ENCODE assay signal across 25 mouse cellular contexts in the genomic region with DNA sequence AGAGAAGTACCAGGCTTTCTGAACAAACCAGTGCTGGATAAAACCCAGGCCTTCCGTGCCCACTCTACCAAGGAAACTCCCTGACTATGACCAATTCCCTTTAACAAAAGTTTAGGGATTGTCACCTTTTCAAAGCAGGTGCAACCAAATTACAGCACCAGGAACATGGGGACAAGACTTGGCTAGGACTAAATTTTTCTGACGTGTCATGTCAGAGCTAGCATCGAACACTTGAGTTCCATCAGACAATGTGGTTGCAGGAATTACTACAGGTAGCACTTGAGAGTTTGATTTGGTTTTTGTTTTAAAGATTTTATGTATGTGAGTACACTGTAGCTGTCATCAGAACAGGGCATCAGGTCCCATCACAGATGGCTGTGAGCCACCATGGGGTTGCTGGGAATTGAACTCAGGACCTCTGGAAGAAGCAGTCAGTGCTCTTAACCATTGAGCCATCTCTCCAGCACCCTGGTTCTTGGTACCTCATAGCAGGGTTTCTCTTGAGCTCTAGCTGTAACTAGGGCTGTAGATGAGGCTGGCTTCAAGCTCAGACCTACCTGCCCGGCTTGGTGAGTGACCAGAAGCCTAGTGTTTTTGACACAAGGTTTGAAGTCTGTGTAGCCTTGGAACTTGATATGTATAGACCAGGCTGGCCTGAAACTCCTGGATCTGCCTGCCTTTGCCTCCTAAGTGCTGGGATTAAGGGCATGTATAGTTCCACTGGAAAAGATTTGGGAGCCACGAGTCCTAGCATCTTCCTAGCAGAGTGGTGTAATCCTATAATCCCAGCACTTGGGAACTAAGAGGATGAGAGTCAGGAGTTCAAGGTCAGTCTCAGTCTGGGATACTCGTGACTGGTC. TPM values are rescaled to one million over a fixed set of nuclear protein-coding genes. Genes with fewer than 3 reads are reported as not detected.
DNase-seq lines count a peak whose midpoint lies in the region; ATAC-seq and TF ChIP-seq lines count a peak whose summit lies in the region.
"Had no signal": no experiment of that assay in that cellular context is flagged by ENCODE, and none has a peak within 500 bp of the region (broad histone marks: within the 10 kb centered on the region; RNA-seq: fewer than 3 reads in every experiment).

No protein-coding gene starts in this region.

- H3K9me3 ChIP-seq in heart, embryonic 10.5 days: no peaks in the 10 kb centered on the region
- no peaks in the 10 kb centered on the region for H3K9me3 ChIP-seq in MEL (replicated peaks; ENCODE audit: insufficient read depth, low read length)
- H3K9me3 ChIP-seq in liver, embryonic 14.5 days (ENCODE audit: control insufficient read depth, low read length): no peaks in the 10 kb centered on the region
- H3K9me3 ChIP-seq in midbrain, embryonic 10.5 days (replicated peaks): no peaks in the 10 kb centered on the region
- H3K9me3 ChIP-seq: embryonic facial prominence, embryonic 13.5 days; heart, embryonic 12.5 days; hindbrain, embryonic 15.5 days; limb, embryonic 13.5 days; neural tube, embryonic 15.5 days had no signal

- 71% methylated on average over 6 of the region's 6 CpGs for WGBS in heart, embryonic 10.5 days
- 72% methylated on average over 6 of the region's 6 CpGs for WGBS in liver, embryonic 14.5 days (ENCODE audit: insufficient replicate concordance)
- 78% methylated on average over 6 of the region's 6 CpGs for WGBS in midbrain, embryonic 10.5 days

- no peak; a peak in 1 of 4 replicates for TF ChIP-seq POLR2A in MEL (IDR thresholded peaks at IDR 0.05; ENCODE audit: control insufficient read depth in 1 of 2, insufficient read depth in 1 of 2, low read depth in 1 of 2, low read length in 2 of 2, poor library complexity in 1 of 2)

- no peak for TF ChIP-seq RAD21 in MEL (IDR thresholded peaks at IDR 0.05; ENCODE audit: low read depth, low read length)

- H3K4me2 ChIP-seq in liver, embryonic 14.5 days (ENCODE audit: low read depth): peak overlapping the region; percentile 32
- H3K4me2 ChIP-seq: embryonic facial prominence, embryonic 13.5 days; heart, embryonic 12.5 days; hindbrain, embryonic 15.5 days; limb, embryonic 13.5 days; neural tube, embryonic 15.5 days had no signal

- H3K79me2 ChIP-seq in MEL (ENCODE audit: control insufficient read depth, insufficient read depth, low read length, poor library complexity): peaks cover 19% of the 10 kb centered on the region

- H3K4me3 ChIP-seq in heart, embryonic 10.5 days: no peak overlapping the region
- H3K4me3 ChIP-seq in MEL (ENCODE audit: control insufficient read depth in 1 of 2, insufficient read depth in 1 of 2, low read depth in 2 of 2, low read length in 2 of 2): no peak overlapping the region
- peak overlapping the region in 1 of 2 experiments; percentile 13; a peak in 2 of 4 replicates for H3K4me3 ChIP-seq in liver, embryonic 14.5 days (ENCODE audit: insufficient read depth in 1 of 2, low read depth in 2 of 2, low read length in 2 of 2)
- no peak overlapping the region for H3K4me3 ChIP-seq in midbrain, embryonic 10.5 days
- H3K4me3 ChIP-seq: embryonic facial prominence, embryonic 13.5 days; heart, embryonic 12.5 days; hindbrain, embryonic 15.5 days; limb, embryonic 13.5 days; neural tube, embryonic 15.5 days had no signal

- DNase-seq in heart, embryonic 10.5 days (ENCODE audit: low spot score): no peak
- no peak for DNase-seq in heart, postnatal 4 days
- DNase-seq in A20 (ENCODE audit: low read depth, low spot score) (peak; percentile 60), MEL (ENCODE audit: low read depth, low spot score) (no peak)
- no peak for DNase-seq in liver, embryonic 14.5 days (ENCODE audit: low read depth in 3 of 3, low spot score in 3 of 3)
- no peak for DNase-seq in spleen, adult 18-20 months
- no peak for DNase-seq in midbrain, embryonic 10.5 days (ENCODE audit: low spot score)
- DNase-seq in layer of hippocampus, postnatal 14 days (ENCODE audit: low spot score in 2 of 2): no peak
- DNase-seq: adrenal gland, adult 8-10 months; forebrain, postnatal 0 days; gastrocnemius, postnatal 36 days; heart, postnatal 36 days; midbrain, embryonic 14.5 days; right cerebral cortex, postnatal 4 days had no signal

- no peak for ATAC-seq in liver, embryonic 14.5 days (ENCODE audit: insufficient read depth)
- ATAC-seq: forebrain, postnatal 0 days; intestine, embryonic 16.5 days; lung, postnatal 0 days had no signal

- 0 out of 2 replicates have a peak overlapping the region, but pooled peaks have one; percentile 3 for H3K27ac ChIP-seq in heart, embryonic 10.5 days
- H3K27ac ChIP-seq in MEL (ENCODE audit: control insufficient read depth, low read depth, low read length): peak overlapping the region; percentile 72; the same call in 1 of the 2 replicates
- peak overlapping the region; percentile 92 for H3K27ac ChIP-seq in liver, embryonic 14.5 days
- H3K27ac ChIP-seq in midbrain, embryonic 10.5 days (replicated peaks): no peak overlapping the region
- H3K27ac ChIP-seq: embryonic facial prominence, embryonic 13.5 days; hindbrain, embryonic 15.5 days; limb, embryonic 13.5 days; neural tube, embryonic 15.5 days had no signal

- H3K9ac ChIP-seq in MEL (ENCODE audit: control insufficient read depth, low read depth, low read length, poor library complexity, severe bottlenecking): no peak overlapping the region
- H3K9ac ChIP-seq in liver, embryonic 14.5 days (replicated peaks): peak overlapping the region; percentile 15
- H3K9ac ChIP-seq: embryonic facial prominence, embryonic 13.5 days; forebrain, postnatal 0 days; heart, embryonic 12.5 days; hindbrain, embryonic 15.5 days; limb, embryonic 13.5 days; neural tube, embryonic 15.5 days had no signal

- no peak for TF ChIP-seq CTCF in MEL (IDR thresholded peaks at IDR 0.05 in 2 of 3, conservative IDR thresholded peaks at IDR 0.05 in 1 of 3; ENCODE audit: control insufficient read depth in 1 of 3, insufficient read depth in 1 of 3, low read depth in 2 of 3, low read length in 3 of 3, poor library complexity in 1 of 3, severe bottlenecking in 1 of 3)
- no peak for TF ChIP-seq CTCF in liver, embryonic 14.5 days (IDR thresholded peaks at IDR 0.05; ENCODE audit: low read depth)

- peaks cover 14% of the 10 kb centered on the region for H3K4me1 ChIP-seq in heart, embryonic 10.5 days
- H3K4me1 ChIP-seq in MEL (ENCODE audit: control insufficient read depth in 1 of 2, insufficient read depth in 2 of 2, low read length in 2 of 2): peaks cover 4 to 43% of the 10 kb centered on the region in 2 experiments; a peak in 3 of 4 replicates
- H3K4me1 ChIP-seq in liver, embryonic 14.5 days (replicated peaks; ENCODE audit: control insufficient read depth in 2 of 2, insufficient read depth in 2 of 2, low read length in 1 of 2): peaks cover 51 to 65% of the 10 kb centered on the region in 2 experiments
- peaks cover 29% of the 10 kb centered on the region for H3K4me1 ChIP-seq in midbrain, embryonic 10.5 days

- H3K36me3 ChIP-seq in heart, embryonic 10.5 days: peaks cover 32% of the 10 kb centered on the region
- H3K36me3 ChIP-seq in MEL (ENCODE audit: control insufficient read depth in 1 of 2, insufficient read depth in 2 of 2, low read length in 2 of 2): peaks cover 0 to 49% of the 10 kb centered on the region in 2 experiments; a peak in 2 of 4 replicates
- H3K36me3 ChIP-seq in liver, embryonic 14.5 days (replicated peaks; ENCODE audit: control insufficient read depth, insufficient read depth, low read depth): peaks cover 51% of the 10 kb centered on the region
- peaks cover 30% of the 10 kb centered on the region for H3K36me3 ChIP-seq in midbrain, embryonic 10.5 days

- TF ChIP-seq EP300 in MEL (IDR thresholded peaks at IDR 0.05; ENCODE audit: low read depth in 1 of 2, low read length in 2 of 2): no peak
- TF ChIP-seq EP300 in liver, embryonic 14.5 days (IDR thresholded peaks at IDR 0.05; ENCODE audit: low read depth): 0 out of 2 replicates have a peak, but pooled peaks have one; percentile 29

- no peaks in the 10 kb centered on the region for H3K27me3 ChIP-seq in heart, embryonic 10.5 days (ENCODE audit: insufficient read depth, poor library complexity, severe bottlenecking)
- H3K27me3 ChIP-seq in MEL (ENCODE audit: control insufficient read depth in 1 of 2, insufficient read depth in 2 of 2, low read length in 2 of 2): no peaks in the 10 kb centered on the region
- H3K27me3 ChIP-seq in liver, embryonic 14.5 days (ENCODE audit: control insufficient read depth, insufficient read depth, low read length): no peaks in the 10 kb centered on the region
- H3K27me3 ChIP-seq in midbrain, embryonic 10.5 days (ENCODE audit: low read depth, poor library complexity, severe bottlenecking): no peaks in the 10 kb centered on the region
- H3K27me3 ChIP-seq: embryonic facial prominence, embryonic 13.5 days; heart, embryonic 12.5 days; hindbrain, embryonic 15.5 days; limb, embryonic 13.5 days; neural tube, embryonic 15.5 days had no signal

RNA-seq across cellular contexts. Expression of a gene that starts 5.9 kb away (rescaled TPM):
- polyA plus RNA-seq in heart, embryonic 10.5 days (2016; fragmentation: Nextera tagmentation; extraction: Ambion mirVana): 28.7 and 31.4 TPM in 2 replicates
- total RNA-seq in heart, postnatal 4 days (2021): 10 to 100 TPM; 74.0 to 77.0 TPM
- total RNA-seq in MEL (2012; rRNA removed): 27.8 and 30.6 TPM in 2 replicates
- polyA plus RNA-seq in MEL (2012; ENCODE audit: insufficient read depth in 1 of 2, insufficient read length in 2 of 2, low read depth in 1 of 2, low replicate concordance in 2 of 2, missing spikeins in 1 of 2): 10 to 100 TPM in 1 of 2 experiments, not detected in 1; 52.1 TPM
- polyA plus RNA-seq in liver, embryonic 14.5 days (2012; rRNA removed): 61.4 and 64.5 TPM in 2 replicates
- polyA plus RNA-seq in liver, embryonic 14.5 days (2014; fragmentation: Nextera tagmentation; extraction: Ambion mirVana): 60.4 and 69.9 TPM in 2 replicates
- 27.2 and 33.8 TPM in 2 replicates for polyA plus RNA-seq in midbrain, embryonic 10.5 days (2016; fragmentation: Nextera tagmentation; extraction: Ambion mirVana)
- total RNA-seq in layer of hippocampus, postnatal 14 days (2021): 1 to 10 TPM; 3.1 to 6.0 TPM

RNA-seq across cellular contexts. Expression of a gene that starts 53.0 kb away (rescaled TPM):
- not detected in 2 replicates for polyA plus RNA-seq in heart, embryonic 10.5 days (2016; fragmentation: Nextera tagmentation; extraction: Ambion mirVana)
- total RNA-seq in heart, postnatal 4 days (2021): not detected
- total RNA-seq in MEL (2012; rRNA removed): 0.31 and 0.88 TPM in 2 replicates
- polyA plus RNA-seq in MEL (2012; ENCODE audit: insufficient read depth in 1 of 2, insufficient read length in 2 of 2, low read depth in 1 of 2, low replicate concordance in 2 of 2, missing spikeins in 1 of 2): 1 to 10 TPM in 1 of 2 experiments, not detected in 1; 2.7 TPM
- polyA plus RNA-seq in liver, embryonic 14.5 days (2012; rRNA removed): not detected in 2 replicates
- not detected in 2 replicates for polyA plus RNA-seq in liver, embryonic 14.5 days (2014; fragmentation: Nextera tagmentation; extraction: Ambion mirVana)
- polyA plus RNA-seq in midbrain, embryonic 10.5 days (2016; fragmentation: Nextera tagmentation; extraction: Ambion mirVana): not detected in 2 replicates
- total RNA-seq in layer of hippocampus, postnatal 14 days (2021): not detected
- total RNA-seq: adrenal gland, adult 8-10 months; forebrain, postnatal 0 days; gastrocnemius, postnatal 36 days; heart, postnatal 36 days; layer of hippocampus, postnatal 25 days; left cerebral cortex, postnatal 10 days had no signal
- polyA plus RNA-seq: C2C12; embryonic facial prominence, embryonic 13.5 days; forebrain, postnatal 0 days; heart, embryonic 12.5 days; hindbrain, embryonic 15.5 days; intestine, embryonic 16.5 days; kidney, embryonic 16.5 days; limb, embryonic 13.5 days; lung, postnatal 0 days; midbrain, embryonic 14.5 days; neural tube, embryonic 15.5 days had no signal

RNA-seq across cellular contexts. Expression of a gene that starts 53.1 kb away (rescaled TPM):
- 13.6 and 14.4 TPM in 2 replicates for polyA plus RNA-seq in heart, embryonic 10.5 days (2016; fragmentation: Nextera tagmentation; extraction: Ambion mirVana)
- total RNA-seq in heart, postnatal 4 days (2021): 10 to 100 TPM; 15.6 to 16.1 TPM
- 8.0 and 9.4 TPM in 2 replicates for total RNA-seq in MEL (2012; rRNA removed)
- polyA plus RNA-seq in MEL (2012; ENCODE audit: insufficient read depth in 1 of 2, insufficient read length in 2 of 2, low read depth in 1 of 2, low replicate concordance in 2 of 2, missing spikeins in 1 of 2): 10 to 100 TPM; 30.7 to 53.8 TPM
- 3.3 and 3.6 TPM in 2 replicates for polyA plus RNA-seq in liver, embryonic 14.5 days (2012; rRNA removed)
- polyA plus RNA-seq in liver, embryonic 14.5 days (2014; fragmentation: Nextera tagmentation; extraction: Ambion mirVana): 2.3 and 2.9 TPM in 2 replicates
- 18.8 and 19.9 TPM in 2 replicates for polyA plus RNA-seq in midbrain, embryonic 10.5 days (2016; fragmentation: Nextera tagmentation; extraction: Ambion mirVana)
- 10 to 100 TPM; 43.7 to 44.9 TPM for total RNA-seq in layer of hippocampus, postnatal 14 days (2021)

RNA-seq across cellular contexts. Expression of a gene that starts 55.7 kb away (rescaled TPM):
- 1.3 and 1.5 TPM in 2 replicates for polyA plus RNA-seq in heart, embryonic 10.5 days (2016; fragmentation: Nextera tagmentation; extraction: Ambion mirVana)
- total RNA-seq in heart, postnatal 4 days (2021): not detected
- 2.3 and 2.5 TPM in 2 replicates for total RNA-seq in MEL (2012; rRNA removed)
- 1 to 10 TPM in 1 of 2 experiments, not detected in 1; 4.5 TPM for polyA plus RNA-seq in MEL (2012; ENCODE audit: insufficient read depth in 1 of 2, insufficient read length in 2 of 2, low read depth in 1 of 2, low replicate concordance in 2 of 2, missing spikeins in 1 of 2)
- polyA plus RNA-seq in liver, embryonic 14.5 days (2012; rRNA removed): 0.09 TPM in 1 of 2 replicates, not detected in the other
- not detected in 2 replicates for polyA plus RNA-seq in liver, embryonic 14.5 days (2014; fragmentation: Nextera tagmentation; extraction: Ambion mirVana)
- 1.1 and 1.3 TPM in 2 replicates for polyA plus RNA-seq in midbrain, embryonic 10.5 days (2016; fragmentation: Nextera tagmentation; extraction: Ambion mirVana)
- total RNA-seq in layer of hippocampus, postnatal 14 days (2021): not detected
- total RNA-seq: forebrain, postnatal 0 days; gastrocnemius, postnatal 36 days; heart, postnatal 36 days; left cerebral cortex, postnatal 10 days had no signal
- polyA plus RNA-seq: C2C12 had no signal
